Mouse (Mus musculus) urinary bladder, postnatal 25 days (tissue): Measurements from ENCODE around the gene Spag7.

Source experiments
- DNase-seq: peaks from one replicate; pipeline ENCODE4 v3.0.0; 2022; ENCODE audit warnings: low spot score

Gene Spag7

DNA sequence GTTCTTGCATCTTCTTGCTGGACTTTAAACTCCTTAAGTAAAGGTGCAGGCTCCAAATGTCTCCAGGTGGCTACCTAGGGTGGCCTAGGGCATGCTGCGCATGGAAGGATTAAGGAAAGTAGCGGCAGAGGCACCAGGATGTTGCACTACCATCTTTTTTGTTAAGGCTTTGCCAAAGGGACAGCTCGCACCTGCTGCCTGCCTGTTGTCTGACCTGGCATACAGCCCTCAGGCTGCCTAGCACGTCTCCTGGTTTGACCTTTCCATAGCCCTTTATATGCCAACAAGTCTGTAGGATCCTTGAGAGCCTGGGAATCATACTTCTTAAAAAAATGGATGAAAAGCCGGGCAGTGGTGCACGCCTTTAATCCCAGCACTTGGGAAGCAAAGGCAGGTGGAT lies 26.2 kb downstream of the Spag7 start:
- DNase-seq, result no peak

DNA sequence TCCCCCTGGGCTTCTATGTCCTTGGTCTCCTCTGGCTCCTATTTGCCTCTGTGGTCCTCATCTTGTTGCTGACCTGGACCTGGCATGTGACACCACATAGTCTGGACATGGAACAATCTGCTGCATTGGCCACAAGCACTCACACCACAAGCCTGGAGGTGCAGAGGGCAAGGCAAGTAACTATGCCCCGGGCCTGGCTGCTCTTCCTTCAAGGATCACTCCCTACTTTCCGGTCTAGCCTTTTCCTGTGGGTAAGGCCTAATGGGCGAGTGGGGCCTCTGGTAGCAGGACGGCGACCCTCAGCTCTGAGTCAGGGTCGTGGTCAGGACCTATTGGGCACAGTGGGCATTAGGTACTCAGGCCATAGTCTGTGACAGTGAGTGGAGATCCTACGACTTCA lies 28.0 kb downstream of the Spag7 start:
- DNase-seq, result no peak

DNA sequence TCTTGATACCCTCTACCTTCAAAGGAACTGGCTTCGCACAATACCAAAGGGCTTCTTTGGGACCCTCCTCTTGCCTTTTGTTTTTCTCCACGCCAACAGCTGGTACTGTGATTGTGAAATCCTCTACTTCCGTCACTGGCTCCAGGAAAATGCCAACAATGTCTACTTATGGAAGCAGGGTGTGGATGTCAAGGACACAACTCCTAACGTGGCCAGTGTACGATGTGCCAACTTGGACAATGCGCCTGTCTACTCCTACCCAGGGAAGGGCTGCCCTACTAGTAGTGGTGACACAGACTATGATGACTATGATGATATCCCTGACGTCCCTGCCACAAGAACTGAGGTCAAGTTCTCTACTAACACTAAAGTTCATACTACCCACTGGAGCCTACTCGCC lies 29.2 kb downstream of the Spag7 start:
- DNase-seq, result no peak

DNA sequence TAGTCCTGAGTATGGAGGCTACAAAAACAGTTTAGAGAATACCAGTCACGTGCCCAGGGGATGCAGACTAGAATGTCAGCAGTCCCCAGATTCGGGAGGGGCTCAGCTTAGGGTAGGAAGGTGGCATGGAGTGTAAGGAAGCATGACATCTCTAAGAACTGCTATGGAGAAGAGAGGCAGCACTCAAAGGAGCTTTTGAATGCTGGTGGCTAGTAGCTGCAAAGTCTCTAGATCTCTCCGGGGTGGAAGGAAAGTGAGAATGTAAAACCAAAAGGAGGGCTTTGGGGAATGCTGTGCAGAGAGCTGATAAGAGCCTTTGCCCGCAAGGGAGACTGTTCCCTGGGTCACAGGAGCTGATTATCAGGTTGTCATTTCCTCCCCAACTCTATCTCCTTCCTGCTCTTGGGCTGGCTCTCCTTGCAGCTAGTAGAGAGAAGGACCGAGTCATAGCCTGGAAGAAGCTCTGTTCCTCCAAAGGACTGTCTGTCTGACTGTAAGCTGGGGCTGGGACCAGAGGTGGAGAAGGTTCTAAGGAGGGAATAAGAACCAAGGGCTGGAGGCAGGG lies 30.4 kb downstream of the Spag7 start, which contains the start of gene Gp1ba:
Gene Gp1ba, plus strand, starts transcription at position 409 of the 565 bp plus-strand sequence.
- DNase-seq, result no peak

DNA sequence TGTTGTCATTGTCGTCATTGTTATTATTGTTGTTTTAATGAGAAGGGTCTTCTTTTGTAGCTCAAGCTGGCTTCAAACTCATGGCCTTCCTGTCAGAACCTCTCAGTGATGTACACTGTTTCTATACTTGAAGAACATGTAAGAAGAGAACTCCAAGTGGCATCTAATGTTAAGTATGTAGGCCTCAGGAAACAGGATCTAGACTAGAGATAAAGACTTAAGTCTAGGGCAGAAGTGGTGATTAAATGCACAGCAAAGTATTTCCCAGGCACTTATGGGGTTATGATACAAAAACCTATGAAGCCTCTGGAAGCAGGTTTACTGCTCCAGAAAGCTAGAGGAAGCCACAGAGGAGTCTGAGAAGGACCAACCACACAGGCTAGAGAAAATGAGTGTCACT lies 30.9 kb downstream of the Spag7 start:
- no peak for DNase-seq

DNA sequence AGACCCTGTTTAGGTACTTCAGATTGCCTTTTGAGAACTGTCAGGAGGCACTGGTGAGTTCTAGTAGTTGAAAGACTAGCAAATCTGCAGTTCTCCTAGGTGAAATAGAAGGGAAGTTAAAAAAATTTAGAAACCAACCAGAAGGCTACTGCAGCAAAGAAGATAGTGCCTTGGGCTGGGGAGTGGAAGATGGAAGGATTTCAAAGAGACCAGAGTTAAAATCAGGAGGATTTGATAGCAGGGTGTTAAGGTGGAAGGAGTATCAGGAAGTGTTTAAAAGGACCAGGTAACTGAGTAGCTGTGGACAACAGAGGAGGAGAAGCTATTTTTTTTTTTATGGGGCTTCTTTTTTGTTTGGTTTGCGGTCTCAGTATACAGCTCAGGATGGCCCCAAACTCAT lies 31.5 kb downstream of the Spag7 start:
- DNase-seq, result no peak

DNA sequence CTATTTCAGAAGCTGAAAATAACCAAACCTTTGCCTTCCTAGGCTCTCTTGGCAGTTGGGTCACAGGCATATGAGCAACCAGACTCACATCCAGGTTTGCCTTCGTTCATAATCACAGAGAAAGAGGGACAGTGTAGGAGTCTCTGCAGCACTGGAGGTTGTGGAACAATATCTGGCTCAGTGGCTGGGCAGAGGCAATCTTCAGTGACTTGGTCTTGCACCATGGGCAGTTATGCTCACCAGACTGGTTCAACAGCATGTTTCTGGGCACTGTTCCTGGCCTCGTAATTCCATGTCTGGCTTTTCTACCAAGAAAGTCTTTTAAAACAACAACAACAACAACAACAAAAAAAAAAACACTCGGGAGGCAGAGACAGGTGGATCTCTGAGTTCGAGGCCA lies 33.6 kb downstream of the Spag7 start:
- no peak for DNase-seq

DNA sequence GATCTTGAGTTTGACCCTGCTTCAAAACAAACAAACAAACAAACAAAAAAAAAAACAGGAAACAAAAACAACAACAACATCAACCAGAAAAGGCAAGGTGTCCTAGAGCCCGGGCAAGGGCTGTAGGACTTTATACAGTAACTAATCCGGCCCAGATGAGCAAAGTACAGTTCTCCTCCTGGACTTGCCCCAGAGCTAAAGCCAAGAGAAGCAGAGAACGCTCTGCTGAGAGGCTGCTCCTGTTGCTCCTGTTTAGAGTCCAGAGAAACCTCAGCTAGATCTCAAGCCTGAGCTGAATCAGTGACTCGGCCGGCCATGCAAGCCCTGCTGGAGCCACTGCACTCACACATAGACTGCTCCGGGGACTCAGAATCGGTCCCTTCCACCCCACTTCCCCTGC lies 39.1 kb downstream of the Spag7 start:
- no peak for DNase-seq

DNA sequence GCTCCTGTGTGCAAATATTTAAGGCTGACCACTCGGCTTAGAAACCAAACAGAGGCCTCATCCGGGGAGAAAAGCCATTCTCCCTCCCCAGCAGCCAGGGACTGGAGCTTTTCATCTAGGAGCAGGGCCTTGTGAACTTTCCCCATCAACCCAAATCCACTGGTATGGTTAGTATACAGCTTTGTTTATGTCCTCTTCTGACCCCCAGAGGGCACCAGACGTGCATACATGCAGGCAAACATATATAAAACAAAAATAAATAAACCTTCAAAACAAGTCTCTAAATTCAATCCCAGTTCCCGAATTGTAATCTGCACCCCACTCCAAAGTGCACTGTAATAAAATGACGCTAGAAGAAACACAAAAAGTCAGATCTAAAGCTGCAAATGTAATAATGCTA lies 39.7 kb downstream of the Spag7 start:
- DNase-seq, result no peak

DNA sequence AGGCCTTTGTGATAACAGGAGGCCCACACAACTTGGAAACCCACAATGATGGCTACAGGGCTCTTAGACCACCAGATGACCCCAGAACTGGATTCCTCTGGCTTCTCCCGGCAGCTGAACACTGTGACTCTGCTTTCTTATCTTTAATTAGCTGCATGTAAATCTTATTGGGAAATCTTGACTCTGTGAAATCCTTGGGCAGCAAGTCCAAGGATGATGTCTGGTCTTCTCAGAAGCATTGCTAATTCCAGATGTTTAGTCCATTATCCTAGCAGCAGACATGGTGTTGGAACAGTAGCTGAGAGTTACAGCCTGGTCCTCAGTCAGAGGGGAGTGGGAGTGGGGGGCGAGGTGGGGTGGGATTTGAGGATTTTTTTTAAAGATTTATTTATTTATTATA lies 40.8 kb downstream of the Spag7 start:
- no peak for DNase-seq

DNA sequence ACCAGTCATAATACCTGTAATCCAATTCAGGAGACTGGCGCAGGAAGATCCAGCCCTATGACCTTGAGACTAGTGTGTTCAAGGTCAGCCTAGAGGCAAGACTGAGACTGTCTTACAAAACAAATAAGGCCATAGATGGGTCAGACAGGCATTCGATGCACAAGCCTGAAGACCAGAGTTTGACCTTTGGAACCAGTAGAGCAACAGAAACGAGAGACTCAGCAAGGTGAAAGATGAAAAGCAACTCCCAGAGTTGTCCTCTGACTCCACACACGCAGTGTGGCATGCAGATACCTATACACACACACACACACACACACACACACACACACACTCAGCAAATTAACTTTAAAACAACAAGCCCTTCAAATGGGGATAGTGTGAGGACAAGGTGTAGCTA lies 42.3 kb downstream of the Spag7 start:
- DNase-seq, result no peak

DNA sequence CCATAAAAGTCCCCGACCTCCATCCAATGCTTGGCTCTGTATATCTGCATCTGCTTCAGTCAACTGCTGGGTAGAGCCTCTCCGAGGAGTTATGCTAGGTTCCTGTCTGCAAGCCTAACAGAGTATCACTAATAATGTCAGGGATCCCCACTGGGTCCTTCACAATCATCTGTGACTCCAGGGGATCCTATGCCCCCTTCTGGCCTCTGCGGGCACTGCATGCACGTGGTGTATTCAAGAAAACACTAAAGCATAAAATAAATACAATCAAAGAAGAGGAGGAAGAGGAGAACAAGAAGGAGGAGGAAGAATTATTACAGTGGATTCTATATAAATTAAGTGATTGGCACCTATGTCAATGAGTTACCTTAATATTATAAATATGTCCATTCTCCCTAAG lies 43.7 kb downstream of the Spag7 start:
- no peak for DNase-seq

DNA sequence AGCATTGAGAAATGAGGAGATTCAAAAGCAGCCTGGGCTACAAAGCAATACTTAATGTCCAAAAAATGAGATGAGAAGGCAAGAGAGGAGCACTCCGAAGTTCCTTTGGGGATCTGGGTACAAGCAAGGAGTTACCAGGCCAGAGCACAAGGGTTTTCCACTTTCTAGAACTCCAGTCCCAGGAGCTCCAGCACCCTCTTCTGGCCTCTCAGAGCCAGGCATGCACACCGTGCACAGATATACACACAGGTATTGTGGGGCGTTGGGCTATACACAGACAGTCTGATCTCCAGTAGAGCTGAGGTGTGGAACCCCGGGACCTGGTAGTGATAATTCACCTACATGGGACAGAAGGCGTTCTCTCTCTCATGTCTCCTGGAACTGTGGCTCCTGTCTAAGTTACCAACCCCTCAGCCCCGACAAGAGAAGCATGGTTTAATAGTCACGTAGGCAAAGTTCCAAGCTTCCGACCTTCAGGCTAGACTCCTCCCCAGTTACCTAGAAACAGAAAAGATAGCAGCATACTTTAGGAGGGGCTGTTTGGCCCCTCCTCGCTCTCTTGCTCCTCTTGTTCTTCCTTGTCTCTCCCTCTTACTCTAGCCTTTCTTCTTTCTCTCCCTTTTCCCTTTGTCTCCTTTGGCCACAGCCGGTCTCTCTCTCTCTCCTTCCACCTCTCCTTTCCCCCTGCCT lies 46.0 kb downstream of the Spag7 start:
- DNase-seq, result no peak

DNA sequence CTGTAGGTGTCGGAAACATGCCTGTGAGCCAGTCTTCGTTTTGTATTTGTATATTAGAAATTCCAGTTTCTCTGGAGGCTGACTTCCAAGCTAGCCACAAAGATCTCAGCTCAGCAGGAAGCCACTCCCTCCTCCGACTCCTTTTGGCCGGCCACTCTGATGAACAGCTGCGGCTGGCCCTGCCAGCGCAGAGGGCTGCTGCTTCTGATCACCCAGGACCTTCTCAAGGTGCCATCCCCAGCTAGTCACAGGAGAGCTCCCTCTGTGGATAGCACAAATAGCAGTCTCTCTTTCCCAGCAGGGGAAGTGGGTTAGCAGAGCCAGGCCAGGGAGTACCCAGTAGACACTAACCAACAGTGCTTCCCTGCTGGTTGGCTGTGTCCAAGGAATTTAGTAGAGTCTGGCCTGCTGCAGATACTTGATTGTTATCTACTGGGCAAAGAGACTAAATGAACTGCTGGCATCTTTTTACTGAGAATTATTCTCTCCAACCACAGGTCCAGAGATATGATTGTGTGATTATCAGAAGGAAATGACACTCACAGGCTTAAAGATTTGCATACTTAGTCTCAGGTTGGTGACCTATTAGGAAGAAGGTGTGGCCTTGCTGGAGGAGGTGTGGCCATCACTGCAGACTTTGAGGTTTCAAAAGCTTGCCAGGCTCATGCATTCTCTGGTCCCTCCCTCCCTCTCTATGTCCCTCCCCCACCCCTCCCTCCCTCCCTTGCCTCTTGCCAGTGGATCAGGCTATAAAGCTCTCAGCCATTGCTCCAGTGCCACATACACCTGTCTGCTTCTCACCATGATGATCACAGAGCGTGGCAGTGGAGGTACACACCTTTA lies 47.0 kb downstream of the Spag7 start:
- DNase-seq, result no peak

DNA sequence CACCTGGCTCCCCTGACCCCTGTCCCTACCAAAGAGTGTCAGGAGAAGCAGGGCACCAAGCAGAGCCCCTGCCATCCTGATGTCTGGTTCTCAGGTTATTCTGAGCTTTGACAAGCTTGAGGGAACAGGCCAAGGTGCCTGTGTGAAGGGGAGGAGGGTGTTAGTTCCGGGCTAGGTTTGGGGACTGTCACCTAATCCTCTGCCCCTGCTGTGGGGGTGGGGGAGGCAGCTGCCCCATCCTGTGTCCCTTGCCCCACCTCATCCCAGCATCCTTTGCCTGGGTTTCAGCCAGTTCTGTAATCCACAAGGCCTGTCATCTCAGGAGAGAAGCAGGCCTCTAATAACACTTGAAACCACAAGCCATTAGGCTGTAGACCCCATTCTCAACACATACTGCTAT lies 50.1 kb downstream of the Spag7 start, which contains the start of gene Chrne:
Gene Chrne, minus strand, starts transcription at position 116 of the 400 bp plus-strand sequence.
- no peak for DNase-seq

DNA sequence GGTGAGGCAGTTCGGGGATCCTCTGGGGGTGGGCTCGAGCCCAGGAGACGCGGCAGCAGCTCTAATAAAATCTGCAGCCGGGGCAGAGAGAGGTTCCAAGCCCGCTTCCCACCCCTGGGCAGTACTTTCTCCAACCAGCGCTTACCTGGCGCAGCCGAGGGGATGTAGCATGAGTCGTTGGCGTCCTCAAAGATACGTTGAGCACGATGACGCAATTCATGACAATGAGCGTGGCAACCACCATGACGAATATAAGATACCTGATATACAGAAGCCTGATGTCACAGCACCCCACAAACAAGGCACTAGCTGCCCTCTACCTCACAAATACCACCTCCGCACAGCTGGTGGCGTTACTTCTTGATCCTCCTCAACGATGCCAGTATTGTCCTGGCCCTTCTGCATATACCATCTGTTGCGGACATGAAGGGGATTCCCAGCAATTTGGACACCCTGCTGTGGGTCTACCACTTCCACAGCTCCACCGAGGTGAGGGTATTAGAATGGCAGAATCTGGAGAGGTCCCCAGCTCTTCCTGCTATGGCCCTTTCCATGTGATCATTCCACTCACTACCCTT lies 53.6 kb downstream of the Spag7 start, which contains the start of gene 4930544D05Rik:
Gene 4930544D05Rik, plus strand, starts transcription at position 333 of the 578 bp plus-strand sequence.
- DNase-seq, result no peak

DNA sequence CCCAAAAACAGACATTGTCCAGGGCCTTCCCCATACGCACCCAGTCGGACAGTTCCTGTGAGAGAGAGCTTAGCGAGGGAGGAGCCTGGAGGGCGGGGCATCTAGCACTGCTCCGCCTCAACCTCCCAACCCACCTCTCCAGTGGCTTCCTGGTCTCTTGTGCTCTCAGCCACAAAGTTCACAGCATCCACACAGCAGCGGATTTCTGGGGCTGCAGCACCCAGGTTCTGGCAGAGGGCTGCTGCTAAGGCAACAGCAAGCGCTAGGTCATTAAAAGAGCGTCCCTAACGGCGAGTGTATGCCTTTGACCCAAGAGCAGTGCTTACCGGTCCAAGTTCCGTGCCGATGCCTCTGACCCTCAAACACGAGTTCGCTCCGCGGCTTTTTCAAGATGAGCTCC lies 54.1 kb downstream of the Spag7 start:
- peak; percentile 62 for DNase-seq
